Mouse (Mus musculus): Measurements from ENCODE around the gene Apcs. TPM values are rescaled to one million over a fixed set of nuclear protein-coding genes. Genes with fewer than 3 reads are reported as not detected.

Gene Apcs
- not detected in 2 replicates for polyA plus RNA-seq (2016; fragmentation: Nextera tagmentation; extraction: Ambion mirVana)

GRCm38 (mm10) chr1:172894777-172895357, at the start of gene Apcs:
Apcs (minus strand) TSS chr1:172895041.
- Histone ChIP-seq H3K4me1 (replicated peaks) (no peaks in the 10 kb centered on the region), H3K9me3 (replicated peaks) (no peaks in the 10 kb centered on the region), H3K27ac (ENCODE audit: poor library complexity, severe bottlenecking) (no peak within 1 kb of the TSS), H3K4me2 (no peak within 1 kb of the TSS), H3K36me3 (no peaks in the 10 kb centered on the region), H3K9ac (no peak within 1 kb of the TSS), H3K4me3 (no peak within 1 kb of the TSS), H3K27me3 (replicated peaks) (no peaks in the 10 kb centered on the region)
- WGBS, result 55% methylated on average over 2 of the region's 2 CpGs
- no peak for ATAC-seq (ENCODE audit: insufficient number of reproducible peaks, low FRiP score)

- no peak overlapping the region for H3K9ac ChIP-seq
- ATAC-seq (ENCODE audit: insufficient number of reproducible peaks, low FRiP score), result no peak
- H3K27me3 ChIP-seq (replicated peaks), result no peaks in the 10 kb centered on the region
- no peaks in the 10 kb centered on the region for H3K9me3 ChIP-seq (replicated peaks)
- 84% methylated on average over 2 of the region's 2 CpGs for WGBS
- no peaks in the 10 kb centered on the region for H3K36me3 ChIP-seq
- no peak overlapping the region for H3K27ac ChIP-seq (ENCODE audit: poor library complexity, severe bottlenecking)
- H3K4me1 ChIP-seq (replicated peaks), result no peaks in the 10 kb centered on the region
- H3K4me3 ChIP-seq, result no peak overlapping the region
- no peak overlapping the region for H3K4me2 ChIP-seq
Measured at GRCm38 (mm10) chr1:172932197-172932596, 37.4 kb upstream of the Apcs start.

- no peak overlapping the region for H3K4me3 ChIP-seq
- H3K4me1 ChIP-seq (replicated peaks), result no peaks in the 10 kb centered on the region
- no peaks in the 10 kb centered on the region for H3K36me3 ChIP-seq
- WGBS, result 74% methylated on average over 2 of the region's 2 CpGs
- no peaks in the 10 kb centered on the region for H3K27me3 ChIP-seq (replicated peaks)
- H3K27ac ChIP-seq (ENCODE audit: poor library complexity, severe bottlenecking), result no peak overlapping the region
- no peak for ATAC-seq (ENCODE audit: insufficient number of reproducible peaks, low FRiP score)
- no peaks in the 10 kb centered on the region for H3K9me3 ChIP-seq (replicated peaks)
- no peak overlapping the region for H3K4me2 ChIP-seq
- H3K9ac ChIP-seq, result no peak overlapping the region
Measured at GRCm38 (mm10) chr1:172918450-172918849, 23.6 kb upstream of the Apcs start.

GRCm38 (mm10) chr1:172917115-172917514, 22.3 kb upstream of the Apcs start:
- no peak overlapping the region for H3K9ac ChIP-seq
- H3K36me3 ChIP-seq, result no peaks in the 10 kb centered on the region
- 82% methylated on average over 1 of the region's 1 CpGs for WGBS
- no peak for ATAC-seq (ENCODE audit: insufficient number of reproducible peaks, low FRiP score)
- no peak overlapping the region for H3K4me2 ChIP-seq
- no peaks in the 10 kb centered on the region for H3K4me1 ChIP-seq (replicated peaks)
- no peaks in the 10 kb centered on the region for H3K9me3 ChIP-seq (replicated peaks)
- no peak overlapping the region for H3K27ac ChIP-seq (ENCODE audit: poor library complexity, severe bottlenecking)
- no peak overlapping the region for H3K4me3 ChIP-seq
- H3K27me3 ChIP-seq (replicated peaks), result no peaks in the 10 kb centered on the region

- Histone ChIP-seq H3K27ac (ENCODE audit: poor library complexity, severe bottlenecking) (no peak overlapping the region), H3K9me3 (replicated peaks) (no peaks in the 10 kb centered on the region), H3K36me3 (no peaks in the 10 kb centered on the region), H3K4me2 (no peak overlapping the region), H3K27me3 (replicated peaks) (no peaks in the 10 kb centered on the region), H3K9ac (no peak overlapping the region), H3K4me3 (no peak overlapping the region), H3K4me1 (replicated peaks) (no peaks in the 10 kb centered on the region)
- ATAC-seq (ENCODE audit: insufficient number of reproducible peaks, low FRiP score), result no peak
Measured at GRCm38 (mm10) chr1:172903313-172903712, 8.5 kb upstream of the Apcs start.

- no peaks in the 10 kb centered on the region for H3K9me3 ChIP-seq (replicated peaks)
- H3K27ac ChIP-seq (ENCODE audit: poor library complexity, severe bottlenecking), result no peak overlapping the region
- 77% methylated on average over 2 of the region's 2 CpGs for WGBS
- H3K4me1 ChIP-seq (replicated peaks), result no peaks in the 10 kb centered on the region
- no peaks in the 10 kb centered on the region for H3K36me3 ChIP-seq
- no peaks in the 10 kb centered on the region for H3K27me3 ChIP-seq (replicated peaks)
- ATAC-seq (ENCODE audit: insufficient number of reproducible peaks, low FRiP score), result no peak
- H3K9ac ChIP-seq, result no peak overlapping the region
- H3K4me2 ChIP-seq, result no peak overlapping the region
- H3K4me3 ChIP-seq, result no peak overlapping the region
Measured at GRCm38 (mm10) chr1:172895435-172895834, 594 bp upstream of the Apcs start.

- Histone ChIP-seq H3K4me1 (replicated peaks) (no peaks in the 10 kb centered on the region), H3K27me3 (replicated peaks) (no peaks in the 10 kb centered on the region), H3K4me2 (no peak overlapping the region), H3K4me3 (no peak overlapping the region), H3K9me3 (replicated peaks) (no peaks in the 10 kb centered on the region), H3K27ac (ENCODE audit: poor library complexity, severe bottlenecking) (no peak overlapping the region), H3K36me3 (no peaks in the 10 kb centered on the region), H3K9ac (no peak overlapping the region)
- no peak for ATAC-seq (ENCODE audit: insufficient number of reproducible peaks, low FRiP score)
- 75% methylated on average over 1 of the region's 1 CpGs for WGBS
Measured at GRCm38 (mm10) chr1:172876675-172877074, 18.2 kb downstream of the Apcs start.

GRCm38 (mm10) chr1:172875265-172875664, 19.6 kb downstream of the Apcs start:
- no peak overlapping the region for H3K4me2 ChIP-seq
- no peaks in the 10 kb centered on the region for H3K27me3 ChIP-seq (replicated peaks)
- H3K36me3 ChIP-seq, result no peaks in the 10 kb centered on the region
- WGBS, result 79% methylated on average over 4 of the region's 4 CpGs
- no peak overlapping the region for H3K9ac ChIP-seq
- no peaks in the 10 kb centered on the region for H3K9me3 ChIP-seq (replicated peaks)
- H3K4me3 ChIP-seq, result no peak overlapping the region
- H3K4me1 ChIP-seq (replicated peaks), result no peaks in the 10 kb centered on the region
- ATAC-seq (ENCODE audit: insufficient number of reproducible peaks, low FRiP score), result no peak
- H3K27ac ChIP-seq (ENCODE audit: poor library complexity, severe bottlenecking), result no peak overlapping the region

GRCm38 (mm10) chr1:172848171-172848570, 46.7 kb downstream of the Apcs start:
- no peaks in the 10 kb centered on the region for H3K36me3 ChIP-seq
- H3K27ac ChIP-seq (ENCODE audit: poor library complexity, severe bottlenecking), result no peak overlapping the region
- H3K9me3 ChIP-seq (replicated peaks), result no peaks in the 10 kb centered on the region
- no peak for ATAC-seq (ENCODE audit: insufficient number of reproducible peaks, low FRiP score)
- H3K4me3 ChIP-seq, result no peak overlapping the region
- H3K9ac ChIP-seq, result no peak overlapping the region
- H3K4me2 ChIP-seq, result no peak overlapping the region
- no peaks in the 10 kb centered on the region for H3K4me1 ChIP-seq (replicated peaks)
- 81% methylated on average over 2 of the region's 2 CpGs for WGBS
- H3K27me3 ChIP-seq (replicated peaks), result no peaks in the 10 kb centered on the region

- Histone ChIP-seq H3K4me2 (no peak overlapping the region), H3K9ac (no peak overlapping the region), H3K4me3 (no peak overlapping the region), H3K9me3 (replicated peaks) (no peaks in the 10 kb centered on the region), H3K4me1 (replicated peaks) (no peaks in the 10 kb centered on the region), H3K27me3 (replicated peaks) (no peaks in the 10 kb centered on the region), H3K27ac (ENCODE audit: poor library complexity, severe bottlenecking) (no peak overlapping the region), H3K36me3 (no peaks in the 10 kb centered on the region)
- 65% methylated on average over 2 of the region's 2 CpGs for WGBS
- no peak for ATAC-seq (ENCODE audit: insufficient number of reproducible peaks, low FRiP score)
Measured at GRCm38 (mm10) chr1:172847044-172847761, 47.6 kb downstream of the Apcs start.
